Mouse (Mus musculus) midbrain, embryonic 14.5 days (tissue): Measurements from ENCODE around the gene Sned1. TPM values are rescaled to one million over a fixed set of nuclear protein-coding genes. Genes with fewer than 3 reads are reported as not detected.

Experiments used
- ATAC-seq: fragments of 200-750 bp; cut with Nextera tagmentation; 2 replicates; pipeline ENCODE4 v1.8.0; 2017; ENCODE audit warnings: moderate number of reproducible peaks, moderate library complexity; ENCODE audit not compliant: low FRiP score, low TSS enrichment
- DNase-seq: peaks from one replicate; pipeline ENCODE4 v3.0.0-alpha.2; 2015
- H3K27ac ChIP-seq: fragments of 300-500 bp; sonication (generic); replicated peaks from 2 replicates; pipeline ENCODE4 v1.5.1; 2014; ENCODE audit warnings: mild to moderate bottlenecking, low read depth, low read length, moderate library complexity
- H3K27me3 ChIP-seq: fragments of 300-500 bp; sonication (generic); 2 replicates; pipeline ENCODE4 v1.6.1; 2014; ENCODE audit warnings: low read length, control low read depth, mixed read lengths; ENCODE audit not compliant: control insufficient read depth, insufficient read depth
- H3K36me3 ChIP-seq: fragments of 300-500 bp; sonication (generic); 2 replicates; pipeline ENCODE4 v1.6.1; 2014; ENCODE audit warnings: low read length, control low read depth; ENCODE audit not compliant: control insufficient read depth, insufficient read depth
- H3K4me1 ChIP-seq: fragments of 300-500 bp; sonication (generic); 2 replicates; pipeline ENCODE4 v1.6.1; 2014; ENCODE audit warnings: mild to moderate bottlenecking, antibody characterized with exemption, low read length, control low read depth; ENCODE audit not compliant: control insufficient read depth, insufficient read depth
- H3K4me2 ChIP-seq: fragments of 300-500 bp; sonication (generic); 2 replicates; pipeline ENCODE4 v1.6.1; 2014; ENCODE audit warnings: mild to moderate bottlenecking, low read length, moderate library complexity
- H3K4me3 ChIP-seq: fragments of 300-500 bp; sonication (generic); replicated peaks from 2 replicates; pipeline ENCODE4 v1.5.1; 2014; ENCODE audit warnings: low read depth, low read length
- H3K9ac ChIP-seq: fragments of 300-500 bp; sonication (generic); replicated peaks from 2 replicates; pipeline ENCODE4 v1.6.1; 2014; ENCODE audit warnings: mild to moderate bottlenecking, low read length, moderate library complexity
- H3K9me3 ChIP-seq: fragments of 300-500 bp; sonication (generic); 2 replicates; pipeline ENCODE4 v1.6.1; 2016; ENCODE audit warnings: low read length, control low read depth, mixed read lengths; ENCODE audit not compliant: control insufficient read depth
- WGBS: fragments of 180-500 bp; shearing (Covaris S2); extraction: QIAGEN DNeasy Blood & Tissue Kit; methylation state at CpG from one replicate; pipeline ENCODE4 v1.1.7; 2014; 5-methylcytosine and 5-hydroxymethylcytosine counted together
- polyA plus RNA-seq: library from polyadenylated mRNA; unstranded; fragments of >200 nt; fragmentation: Nextera tagmentation; extraction: Ambion mirVana; gene quantifications from 2 replicates; pipeline ENCODE4 v1.2.1, GENCODE M21; 2014

Gene Sned1
- polyA plus RNA-seq, 1 experiment from 2014 or later = 7.2 TPM

DNA sequence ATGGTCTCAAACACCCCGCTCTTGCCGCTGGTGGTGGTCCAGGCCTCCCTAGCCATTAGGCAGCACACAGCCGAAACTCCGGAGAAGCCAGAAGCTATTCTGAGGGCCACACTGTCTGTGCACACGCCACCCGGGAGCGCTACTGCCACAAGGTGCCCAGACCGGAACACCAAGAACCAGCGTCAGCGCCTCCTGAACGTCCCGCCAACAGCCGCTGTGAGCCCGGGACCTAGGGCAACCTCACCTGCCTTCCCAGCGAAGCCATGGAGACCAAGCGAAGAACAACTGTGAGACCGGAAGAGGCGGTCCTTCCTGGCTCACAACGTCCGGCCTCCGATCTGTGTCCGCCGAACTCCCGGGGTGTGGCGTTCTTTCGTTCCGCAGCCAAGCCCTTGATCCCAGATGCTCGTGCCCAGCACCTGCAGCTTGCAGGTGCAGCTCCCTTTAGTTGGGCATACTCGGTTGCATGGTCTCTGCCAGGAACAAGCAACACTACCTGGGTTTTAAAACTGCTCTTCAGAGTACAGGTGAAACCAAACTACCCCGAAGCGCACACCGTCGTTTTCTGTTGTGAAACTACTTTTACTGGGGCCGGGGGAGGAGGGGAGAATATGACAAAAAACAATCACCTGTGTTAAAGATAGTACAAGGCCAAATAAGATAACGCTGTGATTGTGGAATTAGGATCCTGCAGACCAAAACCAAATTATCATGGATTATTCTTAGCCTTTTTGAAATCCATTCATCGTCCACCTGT, 70.1 kb downstream of the Sned1 start, which contains the start of gene Mterf4:
Gene Mterf4 (minus strand): TSS at position 335 of the 757 bp plus-strand sequence.
- H3K36me3 ChIP-seq = peaks cover 48% of the 10 kb centered on the region
- H3K4me1 ChIP-seq = peaks cover 12% of the 10 kb centered on the region
- H3K9me3 ChIP-seq = no peaks in the 10 kb centered on the region
- no peak within 1 kb of the TSS for H3K27ac ChIP-seq
- H3K9ac ChIP-seq = peak within 1 kb of the TSS; percentile 63
- ATAC-seq = peak; percentile 92
- H3K4me3 ChIP-seq = peak within 1 kb of the TSS; percentile 73
- no peaks in the 10 kb centered on the region for H3K27me3 ChIP-seq
- peak within 1 kb of the TSS; percentile 84 for H3K4me2 ChIP-seq
- DNase-seq = peak; percentile 93
- 6% methylated on average over 36 of the region's 36 CpGs for WGBS

DNA sequence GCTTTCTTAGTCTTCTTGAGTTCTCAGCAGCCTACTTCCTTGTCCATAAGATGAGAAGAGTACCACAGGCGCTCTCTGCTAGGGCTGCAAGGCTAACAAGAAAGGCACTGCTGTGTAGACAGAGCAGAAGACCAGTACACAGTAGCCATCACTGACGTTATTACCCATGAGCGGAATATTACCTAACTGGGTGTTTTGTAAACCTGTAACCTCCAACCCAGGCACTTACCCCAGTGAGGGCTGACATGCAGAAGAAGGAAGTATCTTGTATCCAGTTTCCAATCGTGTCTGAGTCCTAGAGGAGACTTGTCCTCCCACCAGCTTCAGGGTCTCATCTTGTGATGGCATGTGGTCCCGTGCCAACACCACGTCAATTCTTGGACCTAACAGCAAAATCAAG, 88.3 kb downstream of the Sned1 start:
- H3K9ac ChIP-seq = no peak overlapping the region
- H3K4me1 ChIP-seq = no peaks in the 10 kb centered on the region
- H3K27ac ChIP-seq = no peak overlapping the region
- DNase-seq = no peak
- H3K4me2 ChIP-seq = no peak overlapping the region
- no peaks in the 10 kb centered on the region for H3K9me3 ChIP-seq
- WGBS = 94% methylated on average over 6 of the region's 6 CpGs
- H3K4me3 ChIP-seq = no peak overlapping the region
- peaks cover 53% of the 10 kb centered on the region for H3K36me3 ChIP-seq
- H3K27me3 ChIP-seq = no peaks in the 10 kb centered on the region
- ATAC-seq = no peak

DNA sequence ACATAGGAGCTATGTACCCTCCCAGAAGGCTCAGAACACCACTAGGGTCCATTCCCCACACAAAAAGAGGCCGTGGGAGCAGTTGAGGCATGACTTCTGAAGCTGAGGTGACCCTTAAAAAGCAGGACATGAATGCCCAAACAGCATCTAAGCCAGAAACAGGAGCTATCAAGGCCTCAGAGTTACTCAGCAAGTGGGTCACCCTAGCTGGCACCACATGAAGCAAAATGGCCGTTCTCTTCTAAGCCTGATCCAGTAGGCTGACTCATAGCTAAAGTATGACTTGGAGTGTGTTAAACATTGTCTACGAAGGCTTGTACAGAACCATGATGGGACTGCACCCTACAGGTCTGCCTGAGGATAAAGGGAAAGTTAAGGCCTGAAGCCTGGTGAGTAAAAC, 90.8 kb downstream of the Sned1 start:
- Histone ChIP-seq H3K4me1 (no peaks in the 10 kb centered on the region), H3K27ac (no peak overlapping the region), H3K36me3 (peaks cover 38% of the 10 kb centered on the region), H3K9me3 (no peaks in the 10 kb centered on the region), H3K4me3 (no peak overlapping the region), H3K9ac (no peak overlapping the region), H3K4me2 (no peak overlapping the region), H3K27me3 (no peaks in the 10 kb centered on the region)
- DNase-seq (no peak), ATAC-seq (no peak)
- 97% methylated on average over 3 of the region's 3 CpGs for WGBS

GRCm38 (mm10) chr1:93334621-93335020, 99.0 kb downstream of the Sned1 start:
- no peak overlapping the region for H3K4me3 ChIP-seq
- H3K9ac ChIP-seq = no peak overlapping the region
- no peak overlapping the region for H3K27ac ChIP-seq
- H3K9me3 ChIP-seq = no peaks in the 10 kb centered on the region
- peaks cover 19% of the 10 kb centered on the region; the same call in 1 of the 2 replicates for H3K36me3 ChIP-seq
- DNase-seq (no peak), ATAC-seq (no peak)
- H3K4me2 ChIP-seq = no peak overlapping the region
- 76% methylated on average over 2 of the region's 2 CpGs for WGBS
- no peaks in the 10 kb centered on the region for H3K4me1 ChIP-seq
- no peaks in the 10 kb centered on the region for H3K27me3 ChIP-seq

DNA sequence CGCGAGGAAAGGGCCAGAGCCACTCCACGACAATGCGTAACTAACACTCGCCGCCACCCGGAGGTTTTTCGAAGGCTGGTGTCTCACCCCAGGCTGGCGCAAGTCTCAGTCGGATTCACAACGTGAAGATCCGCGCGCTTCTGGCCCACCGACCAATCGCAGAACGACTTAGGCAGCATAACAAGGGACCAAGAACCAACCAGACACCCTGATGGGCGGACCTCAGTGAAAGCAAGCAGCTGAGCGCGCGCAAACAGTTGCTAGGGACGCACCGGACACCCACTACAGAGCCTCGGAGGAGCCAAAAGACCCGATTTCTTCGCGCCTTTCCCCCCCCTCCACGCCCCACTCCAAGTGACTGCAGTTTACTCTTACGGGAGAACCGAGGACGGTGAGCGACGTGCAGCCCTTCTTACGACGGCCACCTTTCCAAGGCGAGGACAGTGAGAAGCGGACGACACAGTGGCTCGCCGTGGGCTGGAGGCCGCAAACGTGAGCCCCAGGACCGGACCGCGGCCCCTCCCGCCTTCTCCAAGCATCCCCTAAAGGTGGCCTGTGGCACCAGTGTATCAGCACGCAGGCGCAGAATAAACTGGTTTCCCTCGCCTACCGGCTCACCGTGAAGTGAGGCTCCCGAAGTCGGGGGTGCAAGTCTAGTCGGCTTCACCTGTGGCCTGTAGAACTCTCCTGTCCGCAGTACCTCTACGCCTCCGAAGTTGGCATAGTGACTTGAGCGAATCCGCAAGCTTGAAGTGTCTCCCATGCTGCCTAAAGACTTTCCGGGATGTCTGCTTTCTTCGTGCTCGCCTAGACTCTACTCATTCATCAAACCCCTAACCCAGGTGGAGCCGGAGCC, 107.2 kb downstream of the Sned1 start, which contains the start of the genes Ppp1r7 and Pask:
Gene Ppp1r7 (plus strand): TSS at position 207 of the 856 bp plus-strand sequence.
Gene Pask (minus strand): TSS at position 835 of the 856 bp plus-strand sequence.
- ATAC-seq (peak; percentile 96), DNase-seq (peak; percentile 98)
- H3K4me2 ChIP-seq = peak within 1 kb of the TSS; percentile 89
- peaks cover 11% of the 10 kb centered on the region for H3K36me3 ChIP-seq
- no peaks in the 10 kb centered on the region for H3K9me3 ChIP-seq
- H3K27ac ChIP-seq = peak within 1 kb of the TSS; percentile 73
- WGBS = under 1% methylated on average over 63 of the region's 63 CpGs
- peak within 1 kb of the TSS; percentile 95 for H3K4me3 ChIP-seq
- no peaks in the 10 kb centered on the region for H3K27me3 ChIP-seq
- peaks cover 7% of the 10 kb centered on the region; the same call in 1 of the 2 replicates for H3K4me1 ChIP-seq
- H3K9ac ChIP-seq = peak within 1 kb of the TSS; percentile 79

DNA sequence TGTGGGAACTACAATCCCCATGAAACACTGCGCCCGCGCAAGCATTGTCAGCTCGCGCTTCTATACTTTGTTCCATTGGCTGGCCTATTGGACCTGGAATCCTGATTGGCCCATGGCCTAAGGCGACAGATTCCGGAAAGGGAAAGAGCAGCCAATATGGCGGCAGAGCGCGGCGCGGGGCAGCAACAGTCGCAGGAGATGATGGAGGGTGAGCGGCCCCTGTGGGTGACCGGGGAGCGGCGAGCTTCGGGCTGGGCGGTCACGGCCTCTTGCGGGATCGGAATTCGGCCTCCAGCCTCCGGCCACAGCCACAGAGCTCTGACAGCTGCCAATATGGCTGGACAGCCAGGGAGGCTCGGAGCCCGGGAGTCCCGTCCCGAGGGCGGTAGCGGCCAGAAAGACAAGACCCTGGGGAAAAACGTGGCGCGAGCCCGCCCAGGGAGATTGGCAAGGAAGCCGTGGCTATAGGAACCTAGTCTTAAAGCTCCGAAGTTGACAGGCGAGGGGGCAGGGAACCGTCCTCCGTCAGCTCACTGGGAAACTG, 107.9 kb downstream of the Sned1 start:
- peak overlapping the region; percentile 89 for H3K4me2 ChIP-seq
- under 1% methylated on average over 39 of the region's 39 CpGs for WGBS
- peak overlapping the region; percentile 73 for H3K27ac ChIP-seq
- peaks cover 18% of the 10 kb centered on the region for H3K36me3 ChIP-seq
- no peaks in the 10 kb centered on the region for H3K9me3 ChIP-seq
- peaks cover 7% of the 10 kb centered on the region; the same call in 1 of the 2 replicates for H3K4me1 ChIP-seq
- peak; percentile 98 for DNase-seq
- peak; percentile 97 for ATAC-seq
- H3K4me3 ChIP-seq = peak overlapping the region; percentile 95
- H3K27me3 ChIP-seq = no peaks in the 10 kb centered on the region
- peak overlapping the region; percentile 79 for H3K9ac ChIP-seq

GRCm38 (mm10) chr1:93347176-93347575, 111.5 kb downstream of the Sned1 start:
- 92% methylated on average over 5 of the region's 5 CpGs for WGBS
- H3K27ac ChIP-seq = no peak overlapping the region
- ATAC-seq = no peak
- no peak overlapping the region for H3K4me2 ChIP-seq
- H3K9ac ChIP-seq = no peak overlapping the region
- no peaks in the 10 kb centered on the region for H3K9me3 ChIP-seq
- H3K4me1 ChIP-seq = peaks cover 7% of the 10 kb centered on the region; the same call in 1 of the 2 replicates
- no peak overlapping the region for H3K4me3 ChIP-seq
- H3K36me3 ChIP-seq = peaks cover 50% of the 10 kb centered on the region
- no peaks in the 10 kb centered on the region for H3K27me3 ChIP-seq
- DNase-seq = no peak

DNA sequence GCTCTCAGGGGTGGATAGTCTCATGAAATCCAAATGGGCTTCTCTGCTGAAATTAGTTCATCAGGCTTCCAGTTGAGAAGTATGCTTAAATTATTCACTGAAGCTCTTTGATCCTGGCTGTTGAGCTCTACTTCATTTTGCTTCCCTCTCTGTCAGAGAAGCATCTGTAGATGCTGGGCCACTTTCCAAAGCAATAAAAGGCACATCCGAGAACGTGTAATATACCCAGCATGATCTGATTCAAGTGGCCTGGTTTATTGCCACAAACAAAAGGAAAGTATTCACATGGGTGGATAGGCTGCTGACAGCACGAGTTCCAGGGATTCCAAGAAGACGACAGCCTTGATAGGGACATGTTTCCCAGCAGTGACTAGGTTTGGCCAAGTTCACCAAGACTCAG, 114.1 kb downstream of the Sned1 start:
- ATAC-seq = no peak
- H3K4me3 ChIP-seq = no peak overlapping the region
- peaks cover 74% of the 10 kb centered on the region for H3K36me3 ChIP-seq
- no peak for DNase-seq
- H3K9ac ChIP-seq = no peak overlapping the region
- H3K4me2 ChIP-seq = no peak overlapping the region
- no peaks in the 10 kb centered on the region for H3K27me3 ChIP-seq
- no peaks in the 10 kb centered on the region for H3K4me1 ChIP-seq
- WGBS = 79% methylated on average over 4 of the region's 4 CpGs
- no peak overlapping the region for H3K27ac ChIP-seq
- H3K9me3 ChIP-seq = no peaks in the 10 kb centered on the region
